Mouse (Mus musculus) gastrocnemius, adult 18-20 months (tissue): ENCODE results near the gene Tubgcp3. TPM values are rescaled to one million over a fixed set of nuclear protein-coding genes. Genes with fewer than 3 reads are reported as not detected.

ENCODE experiments used
- microRNA-seq: library from miRNA; unstranded; fragments of <30 nt; microRNA quantifications from one replicate; pipeline ENCODE4 v1.2.0, GENCODE M21; 2021
- total RNA-seq, 2 experiments: library from RNA; stranded (reverse); gene quantifications; 2 replicates each; pipeline ENCODE4 v1.2.3; 2021

Tubgcp3 gene
- total RNA-seq, 2 experiments from 2014 or later = 7.8 to 8.1 TPM

Small RNAs within 50 kb of the gene (microRNA-seq; reads per million reads assigned to microRNA genes)
- gene Gm26483 = not detected

Other genes starting within 250 kb of the Tubgcp3 start
- gene Spaca7, start 99.2 kb downstream of the Tubgcp3 start, total RNA-seq = not detected
- gene Atp11a, start 84.8 kb upstream of the Tubgcp3 start, total RNA-seq = 10 to 100 TPM; 24.9 to 25.3 TPM
- gene Mcf2l, start 201.6 kb upstream of the Tubgcp3 start, total RNA-seq = 10 to 100 TPM; 21.3 to 32.8 TPM